Mouse (Mus musculus) embryonic facial prominence, embryonic 14.5 days (tissue): ENCODE data around the gene Fryl. TPM values are rescaled to one million over a fixed set of nuclear protein-coding genes. Genes with fewer than 3 reads are reported as not detected.

Source experiments
- ATAC-seq: fragments of 200-750 bp; cut with Nextera tagmentation; 2 replicates; pipeline ENCODE4 v1.8.0; 2017; ENCODE audit warnings: low read depth, moderate number of reproducible peaks, moderate TSS enrichment
- DNase-seq: peaks from one replicate; pipeline ENCODE4 v3.0.0-alpha.2; 2015; ENCODE audit warnings: low spot score
- H3K27ac ChIP-seq: fragments of 300-500 bp; sonication (generic); replicated peaks from 2 replicates; pipeline ENCODE4 v1.5.1; 2014; ENCODE audit warnings: low read depth, mild to moderate bottlenecking, low read length, moderate library complexity
- H3K27me3 ChIP-seq: fragments of 300-500 bp; sonication (generic); replicated peaks from 2 replicates; pipeline ENCODE4 v1.6.1; 2014; ENCODE audit warnings: low read length; ENCODE audit not compliant: control insufficient read depth, insufficient read depth
- H3K36me3 ChIP-seq: fragments of 300-500 bp; sonication (generic); 2 replicates; pipeline ENCODE4 v1.6.1; 2014; ENCODE audit warnings: low read length, mixed read lengths; ENCODE audit not compliant: control insufficient read depth, insufficient read depth
- H3K4me1 ChIP-seq: fragments of 300-500 bp; sonication (generic); 2 replicates; pipeline ENCODE4 v1.6.1; 2014; ENCODE audit warnings: antibody characterized with exemption, low read length; ENCODE audit not compliant: control insufficient read depth, insufficient read depth
- H3K4me2 ChIP-seq: fragments of 300-500 bp; sonication (generic); 2 replicates; pipeline ENCODE4 v1.6.1; 2014; ENCODE audit warnings: low read depth, mild to moderate bottlenecking, low read length, moderate library complexity, mixed read lengths
- H3K4me3 ChIP-seq: fragments of 300-500 bp; sonication (generic); 2 replicates; pipeline ENCODE4 v1.5.1; 2014; ENCODE audit warnings: low read depth, mild to moderate bottlenecking, low read length
- H3K9ac ChIP-seq: fragments of 300-500 bp; sonication (generic); 2 replicates; pipeline ENCODE4 v1.6.1; 2014; ENCODE audit warnings: low read depth, mild to moderate bottlenecking, low read length, moderate library complexity, mixed read lengths
- H3K9me3 ChIP-seq: fragments of 300-500 bp; sonication (generic); 2 replicates; pipeline ENCODE4 v1.6.1; 2016; ENCODE audit warnings: low read length; ENCODE audit not compliant: control insufficient read depth
- WGBS: fragments of 180-500 bp; shearing (Covaris S2); extraction: QIAGEN DNeasy Blood & Tissue Kit; methylation state at CpG from one replicate; pipeline ENCODE4 v1.1.7; 2014; 5-methylcytosine and 5-hydroxymethylcytosine counted together
- polyA plus RNA-seq: library from polyadenylated mRNA; unstranded; fragments of >200 nt; fragmentation: Nextera tagmentation; extraction: Ambion mirVana; gene quantifications from 2 replicates; pipeline ENCODE4 v1.2.1, GENCODE M21; 2014

Gene Fryl
- polyA plus RNA-seq, 1 experiment from 2014 or later = 26.8 TPM

GRCm38 (mm10) chr5:73286603-73287002 is 30.2 kb upstream of the Fryl start:
- H3K4me3 ChIP-seq = no peak overlapping the region
- no peaks in the 10 kb centered on the region for H3K27me3 ChIP-seq
- H3K4me1 ChIP-seq = no peaks in the 10 kb centered on the region
- H3K4me2 ChIP-seq = no peak overlapping the region
- no peak overlapping the region for H3K9ac ChIP-seq
- 74% methylated on average over 5 of the region's 5 CpGs for WGBS
- no peak overlapping the region for H3K27ac ChIP-seq
- ATAC-seq (no peak), DNase-seq (no peak)
- H3K9me3 ChIP-seq = no peaks in the 10 kb centered on the region
- no peaks in the 10 kb centered on the region for H3K36me3 ChIP-seq

GRCm38 (mm10) chr5:73285470-73285978 is 29.1 kb upstream of the Fryl start:
- Histone ChIP-seq H3K36me3 (no peaks in the 10 kb centered on the region), H3K4me3 (no peak overlapping the region), H3K27ac (no peak overlapping the region), H3K27me3 (no peaks in the 10 kb centered on the region), H3K4me2 (no peak overlapping the region), H3K9ac (no peak overlapping the region), H3K9me3 (no peaks in the 10 kb centered on the region), H3K4me1 (no peaks in the 10 kb centered on the region)
- ATAC-seq (no peak), DNase-seq (no peak)
- 84% methylated on average over 3 of the region's 3 CpGs for WGBS

GRCm38 (mm10) chr5:73284046-73284445 is 27.6 kb upstream of the Fryl start:
- Histone ChIP-seq H3K4me3 (no peak overlapping the region), H3K4me2 (no peak overlapping the region), H3K36me3 (no peaks in the 10 kb centered on the region), H3K9me3 (no peaks in the 10 kb centered on the region), H3K4me1 (peaks cover 8% of the 10 kb centered on the region), H3K27me3 (no peaks in the 10 kb centered on the region), H3K9ac (no peak overlapping the region), H3K27ac (no peak overlapping the region)
- ATAC-seq = no peak
- no peak for DNase-seq

- WGBS = 77% methylated on average over 4 of the region's 4 CpGs
- Histone ChIP-seq H3K4me1 (peaks cover 8% of the 10 kb centered on the region), H3K27ac (no peak overlapping the region), H3K4me2 (no peak overlapping the region), H3K27me3 (no peaks in the 10 kb centered on the region), H3K9ac (no peak overlapping the region), H3K9me3 (no peaks in the 10 kb centered on the region), H3K4me3 (no peak overlapping the region), H3K36me3 (no peaks in the 10 kb centered on the region)
- ATAC-seq (no peak), DNase-seq (no peak)
Observed at GRCm38 (mm10) chr5:73280567-73280850, 24.1 kb upstream of the Fryl start.

GRCm38 (mm10) chr5:73279732-73280566 is 23.5 kb upstream of the Fryl start:
- Histone ChIP-seq H3K4me2 (peak overlapping the region; percentile 10; the same call in 1 of the 2 replicates), H3K4me3 (no peak overlapping the region), H3K9ac (no peak overlapping the region), H3K27me3 (no peaks in the 10 kb centered on the region), H3K4me1 (peaks cover 8% of the 10 kb centered on the region), H3K9me3 (no peaks in the 10 kb centered on the region), H3K27ac (peak overlapping the region; percentile 44), H3K36me3 (no peaks in the 10 kb centered on the region)
- DNase-seq (peak; percentile 42), ATAC-seq (no peak; the same call in 1 of the 2 replicates)
- WGBS = 40% methylated on average over 4 of the region's 4 CpGs

- Histone ChIP-seq H3K27me3 (no peaks in the 10 kb centered on the region), H3K4me3 (no peak overlapping the region), H3K9ac (no peak overlapping the region), H3K36me3 (no peaks in the 10 kb centered on the region), H3K9me3 (no peaks in the 10 kb centered on the region), H3K4me2 (peak overlapping the region; percentile 10; the same call in 1 of the 2 replicates), H3K4me1 (peaks cover 8% of the 10 kb centered on the region), H3K27ac (peak overlapping the region; percentile 44)
- DNase-seq = peak; percentile 52
- 50% methylated on average over 10 of the region's 10 CpGs for WGBS
- no peak for ATAC-seq
Observed at GRCm38 (mm10) chr5:73279190-73279589, 22.8 kb upstream of the Fryl start.

GRCm38 (mm10) chr5:73274941-73275340 is 18.5 kb upstream of the Fryl start:
- Histone ChIP-seq H3K27ac (no peak overlapping the region), H3K4me2 (no peak overlapping the region), H3K9me3 (no peaks in the 10 kb centered on the region), H3K4me3 (no peak overlapping the region), H3K27me3 (no peaks in the 10 kb centered on the region), H3K9ac (no peak overlapping the region), H3K36me3 (no peaks in the 10 kb centered on the region), H3K4me1 (peaks cover 7% of the 10 kb centered on the region)
- no peak for DNase-seq
- no peak for ATAC-seq
- WGBS = 75% methylated on average over 2 of the region's 2 CpGs

GRCm38 (mm10) chr5:73273171-73273570 is 16.8 kb upstream of the Fryl start:
- no peak overlapping the region for H3K27ac ChIP-seq
- ATAC-seq = no peak
- 82% methylated on average over 4 of the region's 4 CpGs for WGBS
- H3K4me2 ChIP-seq = no peak overlapping the region
- no peak for DNase-seq
- H3K36me3 ChIP-seq = no peaks in the 10 kb centered on the region
- H3K9me3 ChIP-seq = no peaks in the 10 kb centered on the region
- H3K4me3 ChIP-seq = no peak overlapping the region
- no peaks in the 10 kb centered on the region for H3K27me3 ChIP-seq
- no peak overlapping the region for H3K9ac ChIP-seq
- no peaks in the 10 kb centered on the region for H3K4me1 ChIP-seq

GRCm38 (mm10) chr5:73270612-73271011 is 14.2 kb upstream of the Fryl start:
- no peak overlapping the region for H3K4me3 ChIP-seq
- no peak for ATAC-seq
- H3K4me2 ChIP-seq = no peak overlapping the region
- no peaks in the 10 kb centered on the region for H3K9me3 ChIP-seq
- 62% methylated on average over 6 of the region's 6 CpGs for WGBS
- no peak overlapping the region for H3K27ac ChIP-seq
- H3K4me1 ChIP-seq = no peaks in the 10 kb centered on the region
- no peaks in the 10 kb centered on the region for H3K27me3 ChIP-seq
- DNase-seq = no peak
- H3K9ac ChIP-seq = no peak overlapping the region
- H3K36me3 ChIP-seq = no peaks in the 10 kb centered on the region
